Mouse (Mus musculus): ENCODE data around the gene Fxyd5.

Gene Fxyd5

DNA sequence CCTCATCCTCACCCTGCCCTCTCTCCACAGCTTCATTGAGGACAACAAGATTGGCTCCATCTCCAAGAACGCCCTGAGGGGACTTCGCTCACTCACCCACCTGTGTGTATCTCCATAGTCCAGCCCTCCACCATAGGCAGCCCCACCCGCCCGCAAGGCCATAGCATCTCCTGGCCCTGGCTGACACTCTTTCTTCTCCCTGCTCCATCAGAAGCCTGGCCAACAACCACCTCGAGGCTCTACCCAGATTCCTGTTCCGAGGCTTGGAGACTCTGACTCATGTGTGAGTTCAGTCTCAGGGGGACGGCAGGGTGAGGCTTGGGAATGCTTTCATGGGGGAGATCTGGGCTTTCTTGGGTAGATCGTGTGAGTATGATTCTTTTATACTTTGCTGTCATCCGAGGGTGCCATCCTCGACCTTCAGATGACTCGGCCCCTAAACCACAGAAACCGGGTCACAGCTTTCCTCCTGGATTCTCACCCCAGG lies 20.8 kb upstream of the Fxyd5 start:
- DNase-seq (ENCODE audit: low read depth, low spot score) = no peak

DNA sequence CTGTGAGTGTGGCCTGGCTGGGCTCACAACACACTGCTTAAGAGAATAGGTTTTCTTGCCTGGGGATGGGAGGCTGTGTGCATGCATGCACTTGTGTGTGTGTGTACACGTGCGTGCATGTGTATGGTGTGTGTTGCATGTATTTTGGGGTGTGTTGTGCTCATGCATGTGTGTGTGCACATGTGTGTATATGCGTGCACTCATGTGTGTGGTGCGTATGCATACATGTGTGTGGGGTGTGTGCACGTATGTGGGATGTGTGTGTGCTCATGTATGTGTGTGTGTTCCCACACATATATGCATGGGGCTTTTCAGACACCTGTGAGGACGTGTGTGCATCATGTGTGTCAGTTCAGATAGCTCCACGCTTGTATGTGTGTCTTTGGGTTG lies 18.3 kb upstream of the Fxyd5 start:
- DNase-seq (ENCODE audit: low read depth, low spot score) = no peak

DNA sequence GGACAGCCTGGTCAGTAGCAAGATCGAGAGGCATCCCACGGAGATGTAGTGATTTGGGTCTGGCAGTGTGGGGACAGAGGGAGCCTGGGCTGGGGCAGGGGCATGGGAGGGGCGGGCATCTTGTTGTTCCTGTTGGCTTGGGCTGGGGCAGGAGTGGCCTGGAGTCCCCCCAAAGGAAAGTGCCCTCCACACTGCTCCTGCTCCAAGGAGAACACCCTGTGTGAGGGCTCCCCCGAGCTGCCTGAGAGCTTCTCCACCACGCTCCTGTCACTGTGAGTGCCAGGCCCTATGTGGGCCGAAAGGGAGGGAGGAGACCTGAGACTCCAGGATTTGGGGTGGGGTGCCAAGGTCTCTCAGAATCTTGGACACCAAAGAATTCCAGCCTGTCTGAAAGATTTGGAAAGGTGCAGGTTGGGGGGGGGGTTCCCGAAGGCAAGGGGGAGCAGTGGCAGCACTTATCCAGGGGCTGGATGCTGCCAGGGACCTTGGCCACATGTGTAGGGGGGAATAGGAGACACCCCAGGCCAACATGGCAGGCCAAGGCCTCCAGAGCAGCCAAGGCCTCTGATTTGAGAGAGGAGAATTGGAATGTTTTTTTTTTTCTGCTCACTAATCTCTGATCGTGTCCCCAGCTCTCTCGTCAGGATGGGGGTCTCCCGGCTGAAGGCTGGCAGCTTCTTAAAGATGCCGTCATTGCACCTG lies 17.8 kb upstream of the Fxyd5 start:
- DNase-seq (ENCODE audit: low read depth, low spot score) = no peak

DNA sequence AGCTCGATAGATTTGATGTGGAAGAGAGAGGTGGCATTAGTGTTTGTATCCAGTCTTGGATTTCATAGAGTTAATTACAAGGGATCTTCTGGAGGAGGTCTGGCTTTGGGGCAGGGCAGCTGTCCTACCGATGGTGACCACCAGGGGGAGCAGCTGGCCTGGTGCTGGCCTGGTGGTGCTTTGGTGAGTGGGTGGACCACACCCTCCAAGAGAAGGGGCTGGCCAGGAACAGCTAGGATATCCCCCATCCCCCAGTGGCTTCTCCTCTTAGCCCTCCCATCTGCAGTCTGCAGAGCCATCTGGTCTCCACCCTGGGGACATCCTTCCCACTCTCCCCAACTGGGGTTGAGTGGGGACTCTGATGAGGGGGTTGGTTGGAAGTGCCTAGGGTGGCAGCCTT lies 16.8 kb upstream of the Fxyd5 start, which contains the start of gene Lgi4:
Gene Lgi4 (plus strand): TSS at position 235 of the 400 bp plus-strand sequence.
- DNase-seq (ENCODE audit: low read depth, low spot score) = peak; percentile 73

DNA sequence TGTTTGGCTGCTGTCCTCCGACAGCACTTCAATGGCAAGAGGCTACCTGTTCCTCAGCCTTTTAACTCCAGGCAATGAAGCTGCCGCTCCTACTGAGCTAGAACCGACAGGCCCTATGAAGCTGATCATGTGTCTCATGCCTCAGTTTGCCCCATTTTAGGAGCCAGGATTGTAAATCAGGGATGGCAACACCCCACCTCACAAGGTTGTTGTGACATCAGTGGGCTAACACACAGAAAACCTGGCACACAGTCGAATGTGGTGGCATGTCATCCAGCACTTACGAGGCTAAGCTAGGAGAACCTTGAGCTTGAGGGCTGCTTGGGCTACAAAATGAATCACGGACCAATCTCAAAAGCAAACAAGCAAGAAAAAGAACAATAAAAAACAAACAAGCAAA lies 15.9 kb upstream of the Fxyd5 start:
- no peak for DNase-seq (ENCODE audit: low read depth, low spot score)

DNA sequence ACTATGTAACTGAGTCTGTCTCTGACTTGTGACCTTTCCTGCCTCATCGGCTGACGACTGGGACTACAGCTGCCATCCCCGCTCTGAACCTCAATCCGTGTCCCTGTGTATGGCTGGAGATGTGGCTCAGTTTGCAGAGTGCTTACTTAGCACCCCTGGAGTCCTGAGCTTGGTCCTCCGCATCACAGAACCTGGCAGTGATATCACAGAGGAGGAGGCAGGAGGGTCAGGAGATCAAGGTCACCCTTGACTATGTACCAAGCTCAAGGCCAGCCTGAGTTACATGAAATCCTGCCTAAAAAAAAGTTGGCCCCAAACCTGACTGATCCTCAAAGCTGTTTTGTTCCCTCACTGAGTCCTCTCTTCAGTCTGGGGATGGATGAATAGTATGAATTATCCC lies 15.4 kb upstream of the Fxyd5 start:
- no peak for DNase-seq (ENCODE audit: low read depth, low spot score)

DNA sequence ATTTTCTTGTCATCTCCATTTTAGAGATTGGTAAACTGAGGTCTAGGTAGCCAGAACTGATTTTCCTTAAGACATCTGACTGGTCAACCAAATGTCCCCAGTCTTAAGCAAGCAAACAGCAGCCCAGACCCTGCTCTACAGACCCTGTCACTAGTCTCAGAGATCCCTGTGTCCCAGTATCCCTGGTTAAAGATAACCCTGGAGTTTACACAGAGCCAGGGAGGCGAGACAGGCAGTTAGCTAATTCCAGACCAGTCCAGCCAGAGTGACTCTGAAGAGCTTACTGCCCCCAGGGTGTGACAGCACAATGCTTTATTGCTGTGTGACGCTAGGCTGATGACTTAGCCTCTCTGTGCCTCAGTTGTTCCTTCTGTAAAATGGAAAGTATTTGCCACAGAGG lies 14.8 kb upstream of the Fxyd5 start, which contains the start of gene Fxyd1:
Gene Fxyd1 (minus strand): TSS at position 129 of the 400 bp plus-strand sequence.
- no peak for DNase-seq (ENCODE audit: low read depth, low spot score)

DNA sequence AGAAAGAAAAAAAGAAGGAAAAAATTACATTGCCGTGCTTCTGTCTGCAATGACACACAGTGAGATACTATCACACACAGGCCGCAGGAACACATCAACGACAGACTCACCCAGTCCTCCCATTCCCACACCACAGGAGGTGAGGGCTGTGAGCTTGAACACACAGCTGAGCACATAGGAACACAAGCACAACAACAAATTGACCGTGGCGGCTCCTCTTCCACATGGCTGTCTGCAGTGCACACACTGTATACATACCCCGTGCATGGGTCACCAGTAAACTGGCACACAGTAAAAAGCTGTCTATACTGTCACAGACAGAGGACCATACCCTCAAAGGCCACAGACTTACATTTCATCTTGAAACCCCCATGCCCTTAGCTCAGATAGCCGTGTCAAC lies 14.2 kb upstream of the Fxyd5 start:
- no peak for DNase-seq (ENCODE audit: low read depth, low spot score)

DNA sequence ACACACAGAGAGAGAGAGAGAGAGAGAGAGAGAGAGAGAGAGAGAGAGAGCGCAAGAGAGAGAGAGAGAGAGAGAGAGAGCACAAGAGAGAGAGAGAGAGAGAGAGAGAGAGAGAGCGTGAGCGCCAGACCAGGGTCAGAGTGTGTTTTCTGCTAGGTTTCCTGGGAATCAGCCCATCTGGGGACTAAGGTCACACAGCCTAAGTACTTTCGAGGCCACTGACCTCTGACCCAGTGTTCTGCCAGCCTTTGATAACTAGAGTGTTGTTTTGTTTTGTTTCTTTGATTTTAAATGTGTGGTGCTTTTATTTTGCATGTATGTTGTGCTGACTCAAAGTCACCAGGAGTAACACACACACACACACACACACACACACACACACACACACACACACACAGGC lies 13.6 kb upstream of the Fxyd5 start:
- DNase-seq (ENCODE audit: low read depth, low spot score) = no peak

DNA sequence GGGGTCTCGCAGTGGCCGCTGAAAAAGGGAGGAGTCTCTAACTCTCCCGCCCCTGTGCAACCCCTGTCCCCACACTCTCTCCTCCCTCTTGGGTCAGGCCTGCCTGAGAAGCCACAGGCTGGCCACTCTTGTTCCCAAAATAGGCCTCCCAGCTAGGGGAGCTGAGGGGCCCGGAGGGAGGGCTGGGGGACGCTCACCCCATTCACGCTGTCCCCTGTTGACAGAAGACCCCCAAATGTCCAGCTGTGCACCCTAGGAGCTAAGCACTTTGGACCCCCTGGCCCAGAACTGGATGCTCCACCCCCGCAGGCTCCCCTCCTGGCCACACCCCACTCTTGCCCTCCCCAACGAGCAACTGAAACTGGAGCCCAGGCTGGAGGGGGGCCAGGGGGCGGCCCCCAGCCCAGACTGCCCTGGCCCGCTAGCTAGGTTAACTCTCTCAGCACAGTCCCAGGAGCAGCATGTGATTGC lies 13.1 kb upstream of the Fxyd5 start:
- peak; percentile 34 for DNase-seq (ENCODE audit: low read depth, low spot score)

DNA sequence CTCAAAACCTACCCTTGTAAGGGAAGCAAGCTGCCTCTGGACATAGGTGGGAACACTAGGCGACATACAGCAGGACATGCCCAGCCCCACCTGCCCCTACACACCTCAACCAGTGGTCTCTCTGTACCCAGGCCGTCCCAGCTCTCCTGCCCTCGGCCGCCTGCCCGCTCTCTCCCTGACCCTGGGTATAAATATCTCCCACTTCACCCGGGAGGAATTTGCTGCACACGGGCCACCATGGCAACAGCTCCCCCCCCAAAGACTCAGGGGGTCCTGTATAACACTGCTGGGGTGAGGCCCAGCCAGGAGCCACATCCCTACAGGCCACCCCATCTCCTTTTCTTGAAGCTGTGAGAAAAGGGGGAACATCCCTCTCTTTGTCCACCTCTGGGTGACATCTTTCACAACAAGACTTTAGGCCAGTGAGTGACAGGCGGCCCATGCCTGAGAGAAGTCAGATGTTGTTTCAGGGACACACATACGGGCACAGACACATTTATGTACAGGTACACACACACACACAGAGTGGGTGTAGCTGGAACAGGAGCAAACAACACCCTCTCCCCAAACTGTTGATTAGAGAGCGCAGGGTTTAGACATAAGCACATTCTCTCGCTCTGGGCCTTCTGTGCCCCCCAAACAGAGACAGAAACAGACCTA lies 12.5 kb upstream of the Fxyd5 start:
- no peak for DNase-seq (ENCODE audit: low read depth, low spot score)

DNA sequence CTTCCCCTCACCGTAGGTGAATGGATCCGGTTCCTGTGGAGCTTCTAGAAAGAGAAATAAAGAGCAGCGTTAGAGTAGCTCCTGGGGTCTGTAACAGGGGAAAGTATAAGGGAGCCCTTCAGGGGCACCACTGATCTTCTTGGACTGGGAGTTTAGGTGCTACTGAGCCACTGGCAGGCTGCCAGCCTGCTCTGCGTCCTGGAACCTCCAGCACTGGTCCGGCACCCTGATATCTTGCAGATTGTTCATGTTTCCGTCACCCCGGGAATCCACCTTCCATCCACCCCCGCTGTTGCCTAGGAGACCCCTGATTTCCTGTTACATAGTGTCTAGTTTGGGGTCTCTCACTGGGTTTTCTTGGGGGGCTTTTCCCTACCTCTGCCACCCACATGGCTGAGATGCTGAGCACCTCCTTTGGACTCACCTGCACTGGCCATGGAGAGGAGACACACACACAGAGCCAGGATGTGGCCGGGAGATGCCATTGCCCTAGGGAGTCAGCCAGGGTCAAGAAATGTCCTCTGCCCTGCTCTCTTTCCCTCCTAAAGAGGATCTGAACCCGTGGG lies 11.7 kb upstream of the Fxyd5 start:
- DNase-seq (ENCODE audit: low read depth, low spot score) = no peak

DNA sequence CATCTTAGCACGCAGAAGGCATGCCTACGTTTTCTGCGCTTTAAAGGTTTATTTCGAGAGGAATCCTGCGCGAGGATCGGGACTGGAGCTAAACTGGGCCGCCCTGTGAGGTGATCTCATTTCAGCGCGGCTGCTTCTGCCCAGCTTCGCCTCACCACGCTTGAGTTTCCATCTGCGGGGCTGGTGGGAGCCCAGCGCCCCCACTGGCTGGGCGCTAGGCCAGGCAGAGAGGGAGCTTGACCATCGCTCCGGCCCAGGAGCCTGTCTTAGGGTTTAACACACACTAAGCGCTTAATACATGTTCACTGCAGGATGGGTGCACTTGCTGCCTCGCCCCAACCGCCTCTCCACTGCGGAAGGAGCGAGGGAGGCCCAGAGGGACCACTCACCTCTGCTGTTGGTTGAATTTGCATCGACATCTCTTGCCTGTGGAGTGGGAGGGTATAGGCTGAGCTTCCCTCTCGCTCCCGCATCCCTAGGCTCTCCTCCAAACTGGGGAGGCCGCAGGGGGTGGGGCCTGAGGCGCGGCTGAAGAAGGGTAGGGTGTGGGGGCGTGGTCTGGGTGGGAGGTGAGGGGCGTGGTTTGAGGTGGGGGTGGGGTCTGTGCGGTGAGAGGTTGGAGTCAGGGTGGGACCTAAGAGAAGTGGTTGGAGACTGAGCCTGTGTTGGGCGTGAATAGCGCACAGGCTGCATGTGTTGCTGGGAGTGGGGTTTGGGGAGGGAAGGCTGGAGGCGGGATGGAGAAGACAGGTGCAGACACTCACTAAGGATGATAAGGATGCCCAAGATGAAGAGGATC lies 10.6 kb upstream of the Fxyd5 start:
- DNase-seq (ENCODE audit: low read depth, low spot score) = no peak

DNA sequence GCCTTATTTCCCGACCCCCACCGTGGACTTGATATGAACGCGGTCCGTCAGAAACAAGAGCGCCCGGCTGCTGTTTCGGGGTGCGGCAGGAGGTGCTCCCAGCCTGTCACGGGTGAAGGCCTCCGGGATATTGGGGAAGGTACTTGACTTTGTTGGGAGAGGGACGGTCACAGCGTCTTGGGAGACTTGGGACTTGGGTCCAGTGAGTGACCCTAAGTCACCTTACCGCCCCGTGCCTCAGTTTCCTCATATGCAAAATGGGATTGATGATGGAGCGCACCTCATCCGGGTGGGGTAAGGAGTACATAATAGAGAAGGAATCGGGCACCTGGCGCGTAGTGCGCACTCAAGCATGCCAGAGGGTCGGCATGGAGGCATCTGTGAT lies 10.0 kb upstream of the Fxyd5 start:
- no peak for DNase-seq (ENCODE audit: low read depth, low spot score)

DNA sequence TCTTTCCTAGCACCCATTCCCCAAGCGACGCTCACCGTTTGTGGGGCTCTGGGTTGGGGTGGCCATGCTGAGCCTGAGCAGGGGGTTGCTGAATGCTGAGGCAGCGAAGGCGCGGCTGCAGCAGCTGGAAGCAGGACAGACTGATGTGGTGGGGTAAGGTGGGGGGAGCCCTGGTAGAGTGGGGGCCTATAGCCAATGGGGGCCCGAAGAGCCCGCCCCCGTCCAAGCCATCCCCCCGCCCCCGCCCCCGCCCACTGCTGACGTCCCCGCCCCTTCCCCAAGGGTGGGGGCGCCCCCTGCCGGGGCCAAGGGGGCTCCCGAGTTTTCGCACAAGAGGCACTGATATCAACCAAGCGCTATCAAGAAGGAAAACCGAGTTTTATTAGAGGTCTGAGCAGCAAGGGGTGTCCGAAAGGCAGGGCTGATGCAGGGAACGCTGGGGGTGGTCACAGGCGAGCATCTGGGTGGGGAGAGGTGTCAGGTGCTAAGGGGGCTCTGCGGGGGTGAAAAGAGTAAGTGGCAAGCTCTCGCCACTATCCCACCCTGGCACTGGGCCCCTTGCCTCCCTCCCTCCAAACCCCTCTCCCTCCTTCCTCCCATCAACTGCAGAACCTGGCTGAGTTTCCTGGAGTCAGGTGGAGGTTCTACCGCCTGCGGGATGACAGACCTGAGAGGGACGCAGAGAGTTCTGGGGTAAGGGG lies 9.2 kb upstream of the Fxyd5 start, which contains the start of gene Fxyd7:
Gene Fxyd7 (minus strand): TSS at position 147 of the 701 bp plus-strand sequence.
- DNase-seq (ENCODE audit: low read depth, low spot score) = no peak

DNA sequence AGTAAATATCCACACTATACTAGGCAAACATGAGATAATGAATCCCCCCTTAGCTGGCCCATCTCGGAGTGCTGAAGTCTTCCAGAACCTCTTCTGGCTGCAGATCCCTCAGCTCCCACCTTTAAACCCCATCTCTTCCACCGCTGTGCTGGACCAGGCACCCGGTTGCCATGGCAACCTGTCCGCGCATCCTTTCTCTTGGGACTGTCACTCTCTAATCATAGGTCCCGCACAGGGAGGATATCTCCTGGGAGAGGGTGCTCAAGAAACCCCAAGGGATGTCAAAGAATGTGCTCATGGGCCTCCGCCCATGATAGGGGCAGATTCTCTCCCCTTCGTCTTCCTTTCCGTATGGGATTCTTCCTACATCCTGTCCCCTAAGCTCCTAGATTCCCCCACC lies 8.6 kb upstream of the Fxyd5 start:
- no peak for DNase-seq (ENCODE audit: low read depth, low spot score)

DNA sequence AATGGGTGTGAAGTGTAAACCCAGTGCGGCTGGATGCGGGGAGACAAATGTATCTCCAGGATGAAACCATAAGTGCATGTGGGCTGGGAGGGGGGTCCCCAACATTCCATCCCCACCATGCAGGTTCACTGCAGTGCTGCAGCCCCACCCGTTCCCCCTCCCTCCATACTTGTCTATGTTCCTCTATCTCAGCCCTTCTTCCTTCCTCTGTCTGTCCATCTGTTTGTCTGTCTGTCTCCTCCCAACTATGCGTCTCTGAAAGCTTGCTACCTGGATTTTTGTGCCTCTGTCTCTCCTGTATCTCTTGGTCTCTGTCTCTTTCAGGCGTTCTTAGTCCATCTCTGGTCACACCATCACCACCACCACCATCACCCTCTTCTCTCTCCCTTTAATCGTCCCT lies 8.2 kb upstream of the Fxyd5 start:
- DNase-seq (ENCODE audit: low read depth, low spot score) = no peak

DNA sequence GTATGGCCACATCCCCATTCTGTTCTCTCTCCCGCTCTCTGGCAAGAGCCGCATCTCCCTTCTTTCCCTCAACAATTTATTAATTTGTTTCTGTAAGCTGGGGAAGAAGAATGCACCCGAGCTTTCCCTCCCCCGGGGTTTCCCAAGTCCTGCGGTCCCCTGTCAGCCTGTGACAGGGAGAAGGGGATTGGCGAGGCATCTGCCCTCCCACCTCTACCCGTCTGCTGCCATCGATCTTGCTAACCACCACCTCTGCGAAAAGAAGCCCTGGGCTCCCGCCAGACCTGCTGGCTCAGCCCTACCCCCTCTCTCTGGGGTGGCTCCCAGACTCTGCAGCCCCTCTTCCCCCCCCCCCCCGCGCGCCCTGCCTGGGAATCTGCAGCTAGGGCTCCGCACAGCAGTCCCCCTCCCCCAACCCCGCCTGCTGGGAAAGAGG lies 7.6 kb upstream of the Fxyd5 start:
- no peak for DNase-seq (ENCODE audit: low read depth, low spot score)

DNA sequence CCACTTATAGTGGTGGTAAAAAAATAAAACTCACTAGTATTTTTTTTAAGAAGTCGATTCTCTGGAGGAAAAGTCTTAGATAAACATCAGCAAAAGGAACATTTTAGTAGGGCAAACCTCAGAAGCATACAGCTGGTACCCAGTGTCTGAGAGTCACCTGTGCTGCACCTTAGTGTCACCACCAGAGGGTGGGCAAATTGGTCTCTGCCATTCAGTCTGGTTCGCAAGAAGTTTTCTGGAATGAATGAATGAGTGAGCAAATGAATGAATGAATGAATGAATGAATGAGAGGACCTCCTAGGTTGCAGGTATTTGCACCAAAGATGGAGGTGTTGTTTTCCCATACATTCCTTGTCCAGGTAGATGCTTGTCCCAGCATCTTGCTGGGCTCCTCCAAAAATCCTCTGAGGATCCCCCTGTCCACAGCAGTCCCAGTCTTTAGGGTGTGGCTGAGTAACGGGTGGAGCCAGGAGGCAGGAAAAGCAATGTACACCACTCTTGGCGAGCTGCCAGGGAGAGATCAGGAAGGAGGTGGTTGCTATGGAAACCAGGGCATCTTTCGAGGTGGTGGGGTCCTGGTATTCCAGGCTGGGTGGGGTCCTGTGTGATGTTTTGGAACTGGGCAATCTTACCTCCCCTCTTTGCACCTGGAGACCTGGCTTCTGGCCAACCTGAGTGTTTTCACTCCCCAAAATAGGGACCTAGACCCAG lies 7.0 kb upstream of the Fxyd5 start:
- peak; percentile 43 for DNase-seq (ENCODE audit: low read depth, low spot score)

DNA sequence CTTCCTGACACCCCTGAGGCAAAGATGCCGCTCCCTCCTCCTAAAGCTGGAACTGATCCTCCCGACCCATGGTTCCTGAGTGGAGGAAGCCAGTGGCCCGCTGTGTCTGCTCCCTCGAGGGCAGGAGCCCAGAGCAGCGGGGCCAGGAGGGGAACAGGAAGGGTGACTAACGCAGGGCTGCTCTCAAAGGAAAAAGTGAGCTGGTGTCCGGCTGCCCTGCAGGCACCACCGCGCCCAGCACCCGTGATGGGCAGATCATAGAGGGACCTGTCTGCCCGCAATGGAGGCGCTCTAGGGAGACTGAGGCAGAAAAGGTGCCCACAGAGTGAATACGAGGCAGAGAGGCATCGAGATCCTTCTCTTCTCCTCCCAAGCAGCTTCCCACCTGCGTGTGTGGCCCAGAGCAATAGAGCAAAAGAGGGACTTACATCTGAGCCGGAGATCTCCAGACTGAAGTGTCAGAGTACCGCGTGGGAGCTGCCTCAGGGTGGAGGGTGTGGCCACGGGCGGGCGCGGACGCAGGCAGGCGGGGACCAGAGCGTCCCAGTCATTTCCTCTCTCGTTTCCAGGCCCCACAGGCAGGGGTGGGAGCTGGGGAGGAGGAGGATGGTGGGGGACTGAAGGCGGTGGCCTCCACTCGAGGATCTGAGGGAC lies 492 bp downstream of the Fxyd5 start:
- no peak for DNase-seq (ENCODE audit: low read depth, low spot score)

Measured in forelimb bud, embryonic 11.5 days (tissue).